Mouse (Mus musculus): ENCODE measurements at regions not wholly inside any gene's neighbourhood (a gene's known extent, or its start where the extent isn't known, plus 50 kb on each side); places are given as distances from the start of the nearest gene placed in this dataset.

DNA sequence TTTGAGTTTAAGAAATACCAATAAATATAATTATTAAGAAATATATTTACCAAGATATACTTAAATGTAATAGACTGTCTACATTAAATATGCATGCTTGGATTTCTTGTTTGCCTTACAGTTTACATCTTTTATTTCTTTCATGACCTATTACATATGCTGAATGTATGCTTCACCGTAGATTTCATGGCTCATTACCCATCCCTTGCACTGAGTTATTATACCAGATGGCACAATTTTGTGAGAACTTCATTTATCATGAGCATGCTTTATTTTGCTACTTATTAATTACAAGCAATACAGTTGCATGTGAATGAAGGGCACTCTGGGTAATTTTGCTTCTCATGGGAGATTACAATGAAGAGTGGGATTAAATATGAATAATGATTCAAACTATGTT lies 856.0 kb upstream of the Nectin3 start:
- Histone ChIP-seq H3K4me2 (ENCODE audit: low read depth, low read length) (no peak overlapping the region), H3K4me3 (ENCODE audit: low read depth, low read length) (no peak overlapping the region), H3K4me1 (ENCODE audit: control insufficient read depth, insufficient read depth, low read length) (no peaks in the 10 kb centered on the region), H3K36me3 (ENCODE audit: control insufficient read depth, insufficient read depth, low read length) (no peaks in the 10 kb centered on the region), H3K27me3 (replicated peaks; ENCODE audit: control insufficient read depth, insufficient read depth, low read length) (no peaks in the 10 kb centered on the region), H3K9me3 (ENCODE audit: control insufficient read depth, low read length) (no peaks in the 10 kb centered on the region), H3K27ac (replicated peaks; ENCODE audit: low read depth, low read length) (no peak overlapping the region), H3K9ac (ENCODE audit: low read depth, low read length) (no peak overlapping the region)
- DNase-seq (ENCODE audit: low spot score) (no peak), ATAC-seq (ENCODE audit: low read depth) (no peak)
- WGBS: 76% methylated on average over 1 of the region's 1 CpGs

DNA sequence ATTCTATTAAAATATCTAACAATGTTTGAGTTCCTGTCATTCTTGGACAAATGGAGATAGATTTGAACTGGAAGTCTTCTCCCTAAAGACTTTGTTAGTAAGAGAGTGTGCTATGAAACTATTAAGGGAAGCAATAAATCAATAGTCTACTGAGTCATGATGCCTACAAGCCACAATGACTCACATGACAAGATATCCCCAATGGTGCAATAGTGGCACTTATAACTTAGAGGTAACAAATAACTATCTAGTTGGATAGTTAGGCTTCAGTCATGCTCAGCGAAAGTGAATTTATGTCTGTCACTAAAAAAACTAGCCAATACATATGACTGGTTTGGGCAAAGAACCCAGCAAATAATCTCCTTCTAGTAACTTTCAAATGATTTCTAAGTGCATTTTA lies 889.1 kb upstream of the Dppa4 start:
- no peaks in the 10 kb centered on the region for H3K4me1 ChIP-seq (ENCODE audit: control insufficient read depth, insufficient read depth, low read length)
- no peak for ATAC-seq (ENCODE audit: low read depth)
- H3K36me3 ChIP-seq (ENCODE audit: control insufficient read depth, insufficient read depth, low read length): no peaks in the 10 kb centered on the region
- no peak overlapping the region for H3K4me2 ChIP-seq (ENCODE audit: low read depth, low read length)
- H3K9ac ChIP-seq (ENCODE audit: low read depth, low read length): no peak overlapping the region
- H3K27me3 ChIP-seq (replicated peaks; ENCODE audit: control insufficient read depth, insufficient read depth, low read length): no peaks in the 10 kb centered on the region
- no peak overlapping the region for H3K4me3 ChIP-seq (ENCODE audit: low read depth, low read length)
- H3K27ac ChIP-seq (replicated peaks; ENCODE audit: low read depth, low read length): no peak overlapping the region
- H3K9me3 ChIP-seq (ENCODE audit: control insufficient read depth, low read length): no peaks in the 10 kb centered on the region
- 81% methylated on average over 1 of the region's 1 CpGs for WGBS
- no peak for DNase-seq (ENCODE audit: low spot score)

DNA sequence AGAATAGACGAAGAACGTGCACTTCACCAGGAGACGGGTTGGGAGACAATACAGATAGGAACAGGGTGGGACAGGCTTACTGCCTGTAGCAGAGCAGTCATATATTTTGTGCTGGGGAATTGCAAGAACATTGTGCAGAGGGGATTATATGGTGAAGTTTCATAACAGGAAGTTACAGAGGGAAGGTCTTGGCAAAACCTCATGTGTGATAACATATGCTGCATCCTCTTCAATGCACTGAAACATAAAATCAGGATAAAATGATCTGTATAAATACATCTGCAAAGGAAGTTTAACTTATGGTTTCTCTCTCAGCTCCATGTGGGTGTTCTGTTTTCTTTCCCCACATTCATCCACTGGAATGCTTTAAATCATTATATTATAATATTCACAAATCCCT lies 876.5 kb upstream of the Dppa4 start:
- Histone ChIP-seq H3K4me3 (ENCODE audit: low read depth, low read length) (no peak overlapping the region), H3K27ac (replicated peaks; ENCODE audit: low read depth, low read length) (no peak overlapping the region), H3K27me3 (replicated peaks; ENCODE audit: control insufficient read depth, insufficient read depth, low read length) (no peaks in the 10 kb centered on the region), H3K9me3 (ENCODE audit: control insufficient read depth, low read length) (no peaks in the 10 kb centered on the region), H3K4me1 (ENCODE audit: control insufficient read depth, insufficient read depth, low read length) (no peaks in the 10 kb centered on the region), H3K9ac (ENCODE audit: low read depth, low read length) (no peak overlapping the region), H3K36me3 (ENCODE audit: control insufficient read depth, insufficient read depth, low read length) (no peaks in the 10 kb centered on the region), H3K4me2 (ENCODE audit: low read depth, low read length) (no peak overlapping the region)
- no peak for DNase-seq (ENCODE audit: low spot score)
- WGBS: 88% methylated on average over 3 of the region's 3 CpGs
- ATAC-seq (ENCODE audit: low read depth): no peak

DNA sequence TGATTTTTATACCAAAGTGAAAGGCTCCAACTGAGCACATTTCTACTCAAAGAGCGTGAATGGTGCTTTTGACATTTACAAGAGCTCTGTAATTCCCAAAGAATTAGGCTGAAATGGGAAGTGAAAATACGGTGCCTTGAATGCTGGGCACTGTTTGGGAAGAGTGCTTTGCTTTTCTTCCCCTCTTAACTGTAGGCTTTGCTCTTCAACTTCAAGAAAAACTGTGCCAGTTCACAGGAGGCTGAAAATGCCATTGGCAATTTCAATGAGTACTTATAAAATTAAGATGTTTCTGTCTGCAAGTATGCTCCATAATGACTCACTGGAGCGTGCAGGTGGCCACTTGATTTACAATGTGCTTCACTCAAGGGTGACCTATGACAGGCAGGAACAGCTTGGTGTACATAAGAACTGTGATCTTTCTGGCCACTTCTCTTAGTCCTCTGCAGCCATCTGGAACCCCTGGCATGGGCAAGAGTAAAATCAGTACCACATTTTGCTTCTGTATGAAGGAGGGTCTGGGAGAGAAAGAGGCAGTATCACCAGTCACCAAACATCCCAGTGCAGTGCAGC lies 864.8 kb upstream of the Dppa4 start:
- Histone ChIP-seq H3K4me1 (ENCODE audit: control insufficient read depth, insufficient read depth, low read length) (no peaks in the 10 kb centered on the region), H3K27ac (replicated peaks; ENCODE audit: low read depth, low read length) (no peak overlapping the region), H3K27me3 (replicated peaks; ENCODE audit: control insufficient read depth, insufficient read depth, low read length) (no peaks in the 10 kb centered on the region), H3K36me3 (ENCODE audit: control insufficient read depth, insufficient read depth, low read length) (no peaks in the 10 kb centered on the region), H3K4me3 (ENCODE audit: low read depth, low read length) (no peak overlapping the region), H3K9me3 (ENCODE audit: control insufficient read depth, low read length) (no peaks in the 10 kb centered on the region), H3K9ac (ENCODE audit: low read depth, low read length) (no peak overlapping the region), H3K4me2 (ENCODE audit: low read depth, low read length) (no peak overlapping the region)
- ATAC-seq (ENCODE audit: low read depth) (no peak), DNase-seq (ENCODE audit: low spot score) (no peak)
- 63% methylated on average over 3 of the region's 3 CpGs for WGBS

DNA sequence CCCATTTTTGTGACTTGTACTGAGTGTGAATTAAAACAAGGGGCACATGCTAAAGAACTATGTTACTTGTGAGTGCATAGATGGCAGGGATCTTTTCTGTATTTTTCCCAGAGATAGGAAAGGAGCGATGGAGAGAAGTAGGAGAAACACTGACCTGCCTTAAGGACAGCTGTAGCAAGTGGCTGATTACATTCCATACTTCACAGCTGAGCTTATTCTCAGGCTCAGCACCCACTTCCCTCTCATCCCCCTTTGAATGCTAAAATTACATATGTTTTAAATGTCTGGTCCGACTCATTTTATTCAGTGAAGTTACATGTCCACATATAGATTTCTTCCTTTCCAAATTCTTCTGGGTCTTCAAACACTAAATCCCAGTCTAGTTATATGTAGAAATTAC lies 838.5 kb upstream of the Dppa4 start:
- H3K4me1 ChIP-seq (ENCODE audit: control insufficient read depth, insufficient read depth, low read length): no peaks in the 10 kb centered on the region
- no peaks in the 10 kb centered on the region for H3K27me3 ChIP-seq (replicated peaks; ENCODE audit: control insufficient read depth, insufficient read depth, low read length)
- DNase-seq (ENCODE audit: low spot score) (no peak), ATAC-seq (ENCODE audit: low read depth) (no peak)
- H3K9me3 ChIP-seq (ENCODE audit: control insufficient read depth, low read length): no peaks in the 10 kb centered on the region
- H3K27ac ChIP-seq (replicated peaks; ENCODE audit: low read depth, low read length): no peak overlapping the region
- no peak overlapping the region for H3K4me2 ChIP-seq (ENCODE audit: low read depth, low read length)
- H3K36me3 ChIP-seq (ENCODE audit: control insufficient read depth, insufficient read depth, low read length): no peaks in the 10 kb centered on the region
- 85% methylated on average over 2 of the region's 2 CpGs for WGBS
- no peak overlapping the region for H3K9ac ChIP-seq (ENCODE audit: low read depth, low read length)
- H3K4me3 ChIP-seq (ENCODE audit: low read depth, low read length): no peak overlapping the region

DNA sequence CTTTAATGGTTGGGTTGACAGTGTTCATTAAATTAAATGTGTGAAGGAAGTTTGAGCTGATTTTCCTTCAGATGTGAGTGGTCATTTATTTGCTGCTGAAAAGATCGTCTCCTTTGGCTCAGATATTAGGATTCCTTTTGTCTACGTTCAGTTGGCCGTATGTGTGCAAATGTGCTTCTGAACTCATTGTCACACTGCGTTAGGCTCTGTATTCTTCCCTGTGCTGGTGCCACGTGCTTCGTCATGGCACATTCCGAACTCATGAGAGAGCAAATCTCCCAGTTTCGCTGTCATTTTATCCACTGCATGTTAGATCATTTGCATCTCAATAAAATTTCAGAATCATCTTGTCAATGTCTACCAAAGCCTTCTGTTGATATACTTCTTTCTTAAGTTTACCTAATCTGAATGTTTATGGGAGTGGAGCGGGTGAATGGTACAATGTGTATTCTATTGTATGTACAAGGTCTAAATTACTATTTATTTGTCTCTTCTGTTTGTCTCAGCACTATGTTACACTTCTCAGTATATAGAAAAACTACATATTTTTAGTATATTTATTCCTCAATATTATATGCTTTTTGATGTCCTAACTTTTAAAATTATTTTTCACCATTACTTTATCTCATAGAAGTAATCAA lies 808.0 kb upstream of the Dppa4 start:
- WGBS: 77% methylated on average over 9 of the region's 9 CpGs
- Histone ChIP-seq H3K9me3 (ENCODE audit: control insufficient read depth, low read length) (no peaks in the 10 kb centered on the region), H3K27me3 (replicated peaks; ENCODE audit: control insufficient read depth, insufficient read depth, low read length) (no peaks in the 10 kb centered on the region), H3K4me1 (ENCODE audit: control insufficient read depth, insufficient read depth, low read length) (no peaks in the 10 kb centered on the region), H3K4me3 (ENCODE audit: low read depth, low read length) (no peak overlapping the region), H3K9ac (ENCODE audit: low read depth, low read length) (no peak overlapping the region), H3K36me3 (ENCODE audit: control insufficient read depth, insufficient read depth, low read length) (no peaks in the 10 kb centered on the region), H3K4me2 (ENCODE audit: low read depth, low read length) (no peak overlapping the region), H3K27ac (replicated peaks; ENCODE audit: low read depth, low read length) (no peak overlapping the region)
- DNase-seq (ENCODE audit: low spot score) (peak; percentile 8), ATAC-seq (ENCODE audit: low read depth) (no peak; the same call in 1 of the 2 replicates)

DNA sequence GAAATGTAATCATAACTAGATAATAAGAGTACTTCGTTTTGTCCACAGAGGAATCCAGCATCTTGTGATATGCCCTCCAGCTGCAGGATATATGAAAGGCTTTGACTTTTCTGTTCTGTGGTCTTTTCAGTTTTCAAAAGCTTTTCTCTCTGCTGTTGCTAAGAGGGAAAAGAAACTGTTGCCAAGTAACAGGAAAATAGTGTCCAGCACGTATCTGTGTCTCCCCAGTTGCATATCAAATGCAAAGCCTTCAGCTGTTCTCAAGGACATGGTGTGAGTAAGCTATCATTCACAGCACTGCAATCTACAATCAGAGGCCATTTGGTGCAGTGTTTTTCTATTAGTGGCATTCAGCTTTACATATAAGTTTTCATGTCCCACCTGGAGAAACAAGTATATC lies 801.5 kb upstream of the Dppa4 start:
- Histone ChIP-seq H3K9me3 (ENCODE audit: control insufficient read depth, low read length) (no peaks in the 10 kb centered on the region), H3K4me1 (ENCODE audit: control insufficient read depth, insufficient read depth, low read length) (no peaks in the 10 kb centered on the region), H3K27ac (replicated peaks; ENCODE audit: low read depth, low read length) (no peak overlapping the region), H3K4me3 (ENCODE audit: low read depth, low read length) (no peak overlapping the region), H3K36me3 (ENCODE audit: control insufficient read depth, insufficient read depth, low read length) (no peaks in the 10 kb centered on the region), H3K4me2 (ENCODE audit: low read depth, low read length) (no peak overlapping the region), H3K27me3 (replicated peaks; ENCODE audit: control insufficient read depth, insufficient read depth, low read length) (no peaks in the 10 kb centered on the region), H3K9ac (ENCODE audit: low read depth, low read length) (no peak overlapping the region)
- WGBS: 37% methylated on average over 2 of the region's 2 CpGs
- ATAC-seq (ENCODE audit: low read depth): no peak
- DNase-seq (ENCODE audit: low spot score): peak; percentile 4

DNA sequence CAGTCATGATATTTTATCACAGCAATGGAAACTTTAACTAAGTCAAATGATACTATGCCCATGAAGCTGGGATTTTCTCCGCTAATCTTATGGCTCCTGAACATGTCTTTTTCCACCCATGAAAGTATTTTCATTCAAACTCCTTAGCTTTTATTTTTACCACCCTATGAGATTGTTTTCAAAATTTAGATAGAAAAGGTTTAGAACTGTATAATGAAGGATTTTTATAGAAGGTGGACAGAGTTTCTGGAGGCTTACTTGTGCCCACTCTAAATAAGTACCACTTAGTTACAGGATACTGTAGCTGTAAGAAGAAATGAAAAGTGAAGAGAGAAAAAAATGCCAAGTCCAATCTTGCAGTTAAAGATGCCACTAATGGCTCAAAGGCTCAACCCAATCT lies 795.0 kb upstream of the Dppa4 start:
- no peaks in the 10 kb centered on the region for H3K9me3 ChIP-seq (ENCODE audit: control insufficient read depth, low read length)
- H3K36me3 ChIP-seq (ENCODE audit: control insufficient read depth, insufficient read depth, low read length): no peaks in the 10 kb centered on the region
- no peak overlapping the region for H3K4me2 ChIP-seq (ENCODE audit: low read depth, low read length)
- no peaks in the 10 kb centered on the region for H3K4me1 ChIP-seq (ENCODE audit: control insufficient read depth, insufficient read depth, low read length)
- DNase-seq (ENCODE audit: low spot score) (no peak), ATAC-seq (ENCODE audit: low read depth) (no peak)
- no peak overlapping the region for H3K9ac ChIP-seq (ENCODE audit: low read depth, low read length)
- no peak overlapping the region for H3K4me3 ChIP-seq (ENCODE audit: low read depth, low read length)
- no peaks in the 10 kb centered on the region for H3K27me3 ChIP-seq (replicated peaks; ENCODE audit: control insufficient read depth, insufficient read depth, low read length)
- WGBS: 95% methylated on average over 1 of the region's 1 CpGs
- no peak overlapping the region for H3K27ac ChIP-seq (replicated peaks; ENCODE audit: low read depth, low read length)

DNA sequence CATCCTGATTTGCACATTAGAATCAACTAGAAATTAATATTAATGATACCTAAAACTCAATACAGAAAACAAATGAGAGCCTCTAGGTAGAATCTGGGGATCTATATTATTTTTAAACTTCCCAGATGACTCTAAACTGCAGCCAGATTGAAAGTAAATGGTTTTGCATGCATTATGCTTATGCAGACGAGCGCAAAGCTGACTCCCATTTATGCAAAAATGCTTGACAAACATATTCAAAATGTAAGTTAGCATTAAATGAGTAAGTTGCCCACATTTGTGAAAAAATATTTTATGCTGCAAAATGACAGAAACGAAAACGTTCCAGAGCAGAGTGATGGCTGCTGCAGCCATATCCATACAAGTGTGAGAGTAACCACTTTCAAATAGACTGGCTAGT lies 757.7 kb upstream of the Dppa4 start:
- no peak overlapping the region for H3K9ac ChIP-seq (ENCODE audit: low read depth, low read length)
- ATAC-seq (ENCODE audit: low read depth): no peak
- WGBS: 86% methylated on average over 4 of the region's 4 CpGs
- H3K36me3 ChIP-seq (ENCODE audit: control insufficient read depth, insufficient read depth, low read length): no peaks in the 10 kb centered on the region
- H3K4me1 ChIP-seq (ENCODE audit: control insufficient read depth, insufficient read depth, low read length): no peaks in the 10 kb centered on the region
- H3K27me3 ChIP-seq (replicated peaks; ENCODE audit: control insufficient read depth, insufficient read depth, low read length): no peaks in the 10 kb centered on the region
- no peak overlapping the region for H3K4me3 ChIP-seq (ENCODE audit: low read depth, low read length)
- DNase-seq (ENCODE audit: low spot score): no peak
- no peaks in the 10 kb centered on the region for H3K9me3 ChIP-seq (ENCODE audit: control insufficient read depth, low read length)
- no peak overlapping the region for H3K27ac ChIP-seq (replicated peaks; ENCODE audit: low read depth, low read length)
- H3K4me2 ChIP-seq (ENCODE audit: low read depth, low read length): no peak overlapping the region
